Mouse (Mus musculus): Measurements from ENCODE around the gene Fam71a. TPM values are rescaled to one million over a fixed set of nuclear protein-coding genes. Genes with fewer than 3 reads are reported as not detected.

Fam71a gene
- polyA plus RNA-seq, 1 experiment = not detected

DNA sequence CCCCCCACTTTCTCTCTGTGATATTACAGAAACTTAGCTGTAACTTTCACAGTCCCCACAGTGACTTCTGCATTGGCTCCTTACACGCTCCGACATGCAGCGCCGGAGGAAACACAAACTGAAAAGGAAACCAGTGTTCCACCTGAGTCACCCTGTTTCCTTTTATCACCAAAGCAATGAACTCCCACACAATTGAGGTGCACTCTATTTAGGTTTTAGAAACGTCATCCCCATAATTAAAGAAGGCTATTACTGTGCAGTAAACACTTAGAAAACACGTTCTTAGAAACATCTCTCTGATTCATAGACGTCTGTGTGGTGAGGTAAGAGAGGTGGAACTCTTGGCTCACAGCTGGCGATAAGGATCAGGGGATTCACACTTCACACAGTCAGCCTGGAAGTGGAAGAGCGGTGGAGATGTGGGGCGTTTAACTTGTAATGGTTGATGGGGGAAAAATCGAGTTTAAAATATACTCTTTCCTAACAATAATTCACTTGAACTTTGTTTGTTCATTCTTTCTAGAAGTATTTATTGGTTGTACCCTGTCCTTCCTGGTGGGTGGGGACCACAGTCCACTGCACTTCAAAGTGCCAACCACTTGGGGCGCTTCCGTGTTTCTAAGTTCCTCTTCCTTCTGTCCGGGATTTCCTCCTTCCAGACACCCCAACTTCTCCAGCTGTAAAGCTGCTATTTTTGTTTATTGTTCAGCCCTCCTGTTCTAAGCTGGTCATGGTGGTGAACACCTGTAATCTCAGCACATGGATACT lies 29.2 kb upstream of the Fam71a start:
- H3K27me3 ChIP-seq (ENCODE audit: control insufficient read depth) = peaks cover 45% of the 10 kb centered on the region

DNA sequence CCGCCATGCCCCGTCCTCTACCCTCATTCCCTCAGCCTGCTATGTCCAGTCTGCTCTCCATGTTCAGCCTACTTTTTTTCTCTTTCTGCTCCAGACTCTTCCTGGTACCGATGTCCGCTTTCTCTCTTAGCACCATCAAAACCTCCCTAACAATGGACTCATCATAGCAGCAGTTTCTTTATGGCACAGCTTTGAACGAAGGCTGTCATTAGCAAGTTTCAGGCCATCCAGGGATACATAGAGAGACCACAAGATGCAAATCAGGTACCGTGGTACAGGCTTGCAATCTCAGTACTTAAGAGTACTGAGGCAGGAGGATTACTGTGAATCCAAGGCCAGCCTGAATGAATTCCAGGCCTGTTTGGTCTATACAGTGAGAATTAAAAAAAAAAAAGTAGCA lies 28.1 kb upstream of the Fam71a start:
- peaks cover 50% of the 10 kb centered on the region for H3K27me3 ChIP-seq (ENCODE audit: control insufficient read depth)
- no peak overlapping the region for H3K4me3 ChIP-seq (replicated peaks)
- no peaks in the 10 kb centered on the region for H3K9me3 ChIP-seq (ENCODE audit: control insufficient read depth, low read length)
- H3K36me3 ChIP-seq (ENCODE audit: control insufficient read depth) = no peaks in the 10 kb centered on the region
- TF ChIP-seq TAL1 (IDR thresholded peaks at IDR 0.05; ENCODE audit: low read length) (no peak), GATA1 (IDR thresholded peaks at IDR 0.05; ENCODE audit: low read length) (no peak)
- H3K4me1 ChIP-seq (ENCODE audit: control insufficient read depth) = no peaks in the 10 kb centered on the region

More for the DNA sequence above, 29.2 kb upstream of the Fam71a start:
- H3K9me3 ChIP-seq (ENCODE audit: control insufficient read depth, low read length) = no peaks in the 10 kb centered on the region
- TF ChIP-seq GATA1 (IDR thresholded peaks at IDR 0.05; ENCODE audit: low read length) = no peak
- H3K4me1 ChIP-seq (ENCODE audit: control insufficient read depth) = no peaks in the 10 kb centered on the region
- no peak overlapping the region for H3K4me3 ChIP-seq (replicated peaks)
- no peaks in the 10 kb centered on the region for H3K36me3 ChIP-seq (ENCODE audit: control insufficient read depth)

DNA sequence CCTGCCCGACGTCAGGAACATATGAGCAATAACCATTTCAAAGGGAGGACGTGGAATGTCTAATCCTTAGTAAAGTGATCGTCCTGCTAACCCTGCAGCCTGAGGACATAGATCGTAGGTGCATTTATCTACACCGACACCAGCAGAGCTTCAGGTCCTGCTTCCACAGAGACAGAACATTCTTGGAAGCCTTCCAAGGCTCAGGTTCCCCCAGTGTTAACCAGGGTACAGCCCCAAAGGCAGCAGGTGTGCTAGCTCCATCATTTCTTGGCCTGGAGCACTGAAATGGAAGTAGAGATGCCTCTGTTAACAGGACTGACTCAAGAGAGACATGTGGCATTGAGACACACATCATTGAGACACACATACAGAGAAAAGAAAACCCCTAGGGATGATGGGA lies 27.6 kb upstream of the Fam71a start:
- Histone ChIP-seq H3K9me3 (ENCODE audit: control insufficient read depth, low read length) (no peaks in the 10 kb centered on the region), H3K4me3 (replicated peaks) (no peak overlapping the region), H3K4me1 (ENCODE audit: control insufficient read depth) (no peaks in the 10 kb centered on the region), H3K36me3 (ENCODE audit: control insufficient read depth) (no peaks in the 10 kb centered on the region), H3K27me3 (ENCODE audit: control insufficient read depth) (peaks cover 55% of the 10 kb centered on the region)
- TF ChIP-seq TAL1 (IDR thresholded peaks at IDR 0.05; ENCODE audit: low read length) (no peak), GATA1 (IDR thresholded peaks at IDR 0.05; ENCODE audit: low read length) (no peak)

DNA sequence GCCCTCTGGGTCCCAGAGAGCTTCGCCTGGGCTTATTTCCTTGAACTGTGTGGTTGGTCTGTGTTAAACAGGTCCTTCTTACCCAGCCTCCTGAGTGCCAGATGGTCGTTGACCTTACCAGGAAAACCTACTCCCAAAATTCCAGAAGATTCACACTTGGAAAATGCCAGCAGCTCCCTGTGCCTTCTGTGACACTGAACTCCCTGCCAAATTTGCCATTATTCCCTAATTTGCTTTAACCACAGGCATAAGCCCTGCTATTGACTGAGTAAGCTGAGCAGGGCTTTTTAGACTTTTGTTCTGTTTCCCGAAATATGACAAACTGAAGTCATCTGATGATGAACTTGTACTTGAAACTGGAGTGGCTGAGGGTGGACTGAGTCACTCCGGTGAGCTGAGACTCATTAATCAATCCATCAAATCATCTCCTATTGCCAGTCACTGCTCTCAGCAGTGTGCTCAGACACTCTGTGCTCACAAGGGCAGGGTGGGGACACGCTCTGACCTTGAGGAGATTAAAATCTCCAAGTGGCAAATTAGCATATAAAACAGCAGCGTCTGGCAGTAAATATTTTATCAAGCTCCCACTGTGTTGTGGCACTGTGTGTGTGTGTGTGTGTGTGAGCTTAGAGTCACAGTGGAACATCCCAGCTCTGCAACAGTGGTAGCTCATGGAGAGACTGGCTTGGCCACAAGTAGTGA lies 25.2 kb upstream of the Fam71a start:
- Histone ChIP-seq H3K27me3 (ENCODE audit: control insufficient read depth) (peaks cover 77% of the 10 kb centered on the region), H3K4me3 (replicated peaks) (no peak overlapping the region)
- TF ChIP-seq GATA1 (IDR thresholded peaks at IDR 0.05; ENCODE audit: low read length) (no peak), TAL1 (IDR thresholded peaks at IDR 0.05; ENCODE audit: low read length) (no peak)

DNA sequence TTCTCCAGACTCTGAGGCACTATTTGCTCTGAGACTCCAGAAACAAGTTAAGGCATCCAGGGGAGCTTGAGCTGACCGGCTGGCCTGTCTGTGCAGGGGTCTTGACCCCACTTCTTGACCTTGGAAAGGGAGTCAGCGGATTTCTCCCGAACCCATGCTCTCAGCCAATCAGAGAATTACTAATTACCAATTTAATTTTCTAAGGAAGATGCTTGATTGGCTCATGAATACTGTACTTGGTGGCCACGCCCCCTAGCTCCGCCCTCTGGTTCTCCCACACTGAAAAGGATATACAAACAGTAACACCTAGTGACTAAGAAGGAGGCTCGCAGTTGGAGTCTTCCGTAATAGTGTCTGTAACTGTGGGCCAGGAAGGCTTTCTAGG lies 21.8 kb upstream of the Fam71a start:
- TF ChIP-seq TAL1 (IDR thresholded peaks at IDR 0.05; ENCODE audit: low read length) (no peak), GATA1 (IDR thresholded peaks at IDR 0.05; ENCODE audit: low read length) (no peak)
- Histone ChIP-seq H3K4me3 (replicated peaks) (no peak overlapping the region), H3K9me3 (ENCODE audit: control insufficient read depth, low read length) (peaks cover 8% of the 10 kb centered on the region; the same call in 1 of the 2 replicates), H3K4me1 (ENCODE audit: control insufficient read depth) (peaks cover 27% of the 10 kb centered on the region), H3K27me3 (ENCODE audit: control insufficient read depth) (peaks cover 98% of the 10 kb centered on the region), H3K36me3 (ENCODE audit: control insufficient read depth) (no peaks in the 10 kb centered on the region)

More for the DNA sequence above, 25.2 kb upstream of the Fam71a start:
- Histone ChIP-seq H3K4me1 (ENCODE audit: control insufficient read depth) (peaks cover 3% of the 10 kb centered on the region; the same call in 1 of the 2 replicates), H3K36me3 (ENCODE audit: control insufficient read depth) (no peaks in the 10 kb centered on the region), H3K9me3 (ENCODE audit: control insufficient read depth, low read length) (no peaks in the 10 kb centered on the region; the same call in 1 of the 2 replicates)

DNA sequence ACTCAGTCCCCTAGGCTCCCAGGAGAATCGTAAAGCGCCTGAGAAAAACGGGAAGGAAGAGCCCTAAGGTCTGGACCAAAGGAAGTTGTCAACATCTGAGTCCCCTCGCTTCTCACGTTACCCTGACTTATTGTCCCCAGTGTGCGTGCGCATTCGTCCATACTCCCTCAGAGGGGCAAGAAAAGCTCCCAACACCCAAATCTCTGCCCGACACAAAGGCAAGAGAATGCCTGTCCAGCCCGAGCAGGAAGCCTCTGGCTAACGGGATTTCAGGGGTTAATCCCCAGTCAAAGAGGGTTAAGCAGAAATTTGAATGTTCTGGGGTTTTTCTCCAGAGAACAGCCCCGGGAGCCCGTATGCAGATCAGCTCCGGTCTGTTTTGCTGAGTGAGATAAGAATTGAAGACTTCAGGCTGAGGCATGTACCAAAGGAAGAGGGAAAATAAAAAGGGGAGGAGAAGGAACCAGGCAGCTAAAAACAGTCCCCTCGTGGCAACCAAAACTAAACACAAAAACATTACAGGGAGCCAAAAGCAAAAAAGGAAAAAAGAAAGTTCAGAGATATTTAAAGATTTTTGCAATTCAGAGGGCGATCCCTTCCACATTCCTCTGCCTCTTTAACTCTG lies 21.3 kb upstream of the Fam71a start:
- peaks cover 27% of the 10 kb centered on the region for H3K4me1 ChIP-seq (ENCODE audit: control insufficient read depth)
- peaks cover 8% of the 10 kb centered on the region; the same call in 1 of the 2 replicates for H3K9me3 ChIP-seq (ENCODE audit: control insufficient read depth, low read length)
- TF ChIP-seq GATA1 (IDR thresholded peaks at IDR 0.05; ENCODE audit: low read length) = no peak
- peaks cover 98% of the 10 kb centered on the region for H3K27me3 ChIP-seq (ENCODE audit: control insufficient read depth)
- H3K4me3 ChIP-seq (replicated peaks) = no peak overlapping the region
- no peaks in the 10 kb centered on the region for H3K36me3 ChIP-seq (ENCODE audit: control insufficient read depth)

DNA sequence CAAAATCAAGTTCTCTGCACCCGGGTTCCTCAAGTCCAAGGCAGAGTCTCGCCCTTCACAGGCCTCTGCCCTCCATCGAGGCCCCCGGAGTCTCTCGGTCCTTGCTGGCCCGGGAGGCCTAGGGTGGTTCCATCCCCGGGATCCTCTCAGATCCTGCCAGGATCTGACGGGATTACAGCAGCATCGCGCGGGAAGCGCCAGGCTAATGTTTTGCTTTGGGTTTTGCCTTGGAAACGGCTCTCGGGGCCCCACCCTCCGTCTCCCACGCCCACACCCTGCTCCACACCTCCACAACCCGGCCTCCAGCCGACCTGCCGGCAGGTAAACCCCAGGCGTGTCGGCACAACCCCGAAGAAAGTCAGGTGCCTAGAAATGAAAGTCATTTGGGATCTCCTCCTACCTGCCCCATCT lies 20.2 kb upstream of the Fam71a start:
- Histone ChIP-seq H3K9me3 (ENCODE audit: control insufficient read depth, low read length) (peaks cover 8% of the 10 kb centered on the region; the same call in 1 of the 2 replicates), H3K27me3 (ENCODE audit: control insufficient read depth) (peaks cover 98% of the 10 kb centered on the region), H3K4me3 (replicated peaks) (no peak overlapping the region), H3K36me3 (ENCODE audit: control insufficient read depth) (no peaks in the 10 kb centered on the region), H3K4me1 (ENCODE audit: control insufficient read depth) (peaks cover 27% of the 10 kb centered on the region)
- TF ChIP-seq GATA1 (IDR thresholded peaks at IDR 0.05; ENCODE audit: low read length) = no peak
- no peak for TF ChIP-seq TAL1 (IDR thresholded peaks at IDR 0.05; ENCODE audit: low read length)

DNA sequence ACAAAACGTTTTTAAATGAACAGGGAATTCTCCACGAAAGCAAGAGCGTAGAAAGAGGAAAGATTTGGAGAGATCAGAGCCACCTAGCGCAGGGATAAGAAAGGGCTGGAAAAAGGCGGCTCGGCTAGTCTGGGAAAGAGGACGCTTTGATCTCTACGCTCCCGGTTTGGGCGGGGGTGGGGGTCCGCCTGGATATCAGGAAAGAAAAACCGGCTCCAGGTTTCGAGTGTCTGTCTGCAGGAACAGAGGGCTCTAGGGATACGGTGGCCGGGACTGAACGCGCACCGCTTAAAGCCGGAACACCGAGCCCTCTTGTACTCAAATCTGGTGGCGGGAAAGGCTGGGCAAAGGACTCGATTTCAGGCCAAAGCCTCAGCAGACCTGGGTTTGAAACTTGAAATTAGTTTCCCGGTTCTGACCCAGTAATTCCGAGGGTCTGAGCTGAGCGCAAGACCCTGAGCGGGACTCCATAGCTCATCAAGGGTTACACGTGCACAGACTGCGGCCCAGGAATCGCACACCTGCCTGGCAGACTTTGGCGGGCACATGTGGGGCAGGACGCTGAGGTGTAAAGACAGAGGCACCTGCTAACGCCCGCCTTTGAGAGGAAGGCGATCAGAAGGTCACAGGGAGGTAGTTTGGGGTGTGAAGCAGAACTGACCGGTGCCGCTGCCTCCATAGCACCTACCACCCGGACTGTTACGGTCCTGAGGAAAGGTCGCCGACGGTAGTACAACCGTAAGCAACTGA lies 19.6 kb upstream of the Fam71a start:
- H3K4me1 ChIP-seq (ENCODE audit: control insufficient read depth) = peaks cover 27% of the 10 kb centered on the region

More for the DNA sequence above, 19.6 kb upstream of the Fam71a start:
- Histone ChIP-seq H3K27me3 (ENCODE audit: control insufficient read depth) (peaks cover 99% of the 10 kb centered on the region), H3K36me3 (ENCODE audit: control insufficient read depth) (no peaks in the 10 kb centered on the region), H3K9me3 (ENCODE audit: control insufficient read depth, low read length) (peaks cover 8% of the 10 kb centered on the region; the same call in 1 of the 2 replicates), H3K4me3 (replicated peaks) (no peak overlapping the region)
- TF ChIP-seq GATA1 (IDR thresholded peaks at IDR 0.05; ENCODE audit: low read length) (no peak), TAL1 (IDR thresholded peaks at IDR 0.05; ENCODE audit: low read length) (no peak)
